Mouse (Mus musculus): ENCODE measurements at regions not wholly inside any gene's neighbourhood (a gene's known extent, or its start where the extent isn't known, plus 50 kb on each side); places are given as distances from the start of the nearest gene placed in this dataset.

DNA sequence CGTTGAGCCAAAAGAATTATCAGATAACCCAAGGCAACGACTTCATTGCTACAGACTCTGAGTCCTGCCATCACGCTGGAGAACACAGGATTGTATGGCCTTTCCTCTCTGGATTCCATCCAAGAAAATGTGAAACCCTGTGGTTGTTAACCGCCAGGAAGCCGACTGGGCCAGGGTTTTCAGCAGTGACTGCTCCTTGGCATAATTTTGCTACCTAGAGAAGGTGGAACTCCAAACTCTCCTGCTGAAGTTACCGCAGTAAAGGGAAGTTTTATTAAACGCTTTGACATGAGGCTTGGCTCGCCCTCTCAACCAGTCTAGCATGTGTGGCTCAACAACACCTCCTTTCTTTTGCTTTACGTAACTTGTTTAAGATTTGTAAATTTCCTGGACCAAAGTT is 116.9 kb downstream of the Wif1 start:
- TF ChIP-seq CTCF (IDR thresholded peaks at IDR 0.05) = no peak
- TF ChIP-seq EP300 (IDR thresholded peaks at IDR 0.05) = no peak

Measured in lung, postnatal 0 days (tissue).